Mouse (Mus musculus): ENCODE results near the gene Angptl3. TPM values are rescaled to one million over a fixed set of nuclear protein-coding genes. Genes with fewer than 3 reads are reported as not detected.

The Angptl3 gene
- polyA plus RNA-seq, 1 experiment: 0.18 TPM

- H3K4me3 ChIP-seq (ENCODE audit: control insufficient read depth, insufficient read depth, low read length): no peak overlapping the region
- WGBS: 79% methylated on average over 3 of the region's 3 CpGs
These were observed 47.3 kb downstream of the Angptl3 start for GRCm38 (mm10) chr4:99078005-99078404.

GRCm38 (mm10) chr4:99081169-99081568 lies 50.4 kb downstream of the Angptl3 start:
- TF ChIP-seq POLR2A (IDR thresholded peaks at IDR 0.05; ENCODE audit: control insufficient read depth, extremely low read depth, insufficient read depth, low read length, poor library complexity) (no peak), CTCF (IDR thresholded peaks at IDR 0.05; ENCODE audit: borderline replicate concordance, control insufficient read depth, extremely low read depth, insufficient read depth, low read length, poor library complexity) (no peak)
- H3K27ac ChIP-seq (ENCODE audit: control insufficient read depth, insufficient read depth, low read length): no peak overlapping the region
- no peak for DNase-seq
- no peaks in the 10 kb centered on the region for H3K36me3 ChIP-seq (ENCODE audit: control insufficient read depth, insufficient read depth, low read length)
- no peaks in the 10 kb centered on the region for H3K27me3 ChIP-seq (ENCODE audit: control insufficient read depth, insufficient read depth, low read length)
- H3K4me3 ChIP-seq (ENCODE audit: control insufficient read depth, insufficient read depth, low read length): no peak overlapping the region
- WGBS: 90% methylated on average over 1 of the region's 1 CpGs
- H3K4me1 ChIP-seq (replicated peaks; ENCODE audit: control insufficient read depth, insufficient read depth, low read length): no peaks in the 10 kb centered on the region

More at GRCm38 (mm10) chr4:99078005-99078404, 47.3 kb downstream of the Angptl3 start:
- Histone ChIP-seq H3K27me3 (ENCODE audit: control insufficient read depth, insufficient read depth, low read length) (no peaks in the 10 kb centered on the region), H3K27ac (ENCODE audit: control insufficient read depth, insufficient read depth, low read length) (no peak overlapping the region), H3K4me1 (replicated peaks; ENCODE audit: control insufficient read depth, insufficient read depth, low read length) (no peaks in the 10 kb centered on the region), H3K36me3 (ENCODE audit: control insufficient read depth, insufficient read depth, low read length) (no peaks in the 10 kb centered on the region)
- TF ChIP-seq CTCF (IDR thresholded peaks at IDR 0.05; ENCODE audit: borderline replicate concordance, control insufficient read depth, extremely low read depth, insufficient read depth, low read length, poor library complexity) (no peak), POLR2A (IDR thresholded peaks at IDR 0.05; ENCODE audit: control insufficient read depth, extremely low read depth, insufficient read depth, low read length, poor library complexity) (no peak)
- DNase-seq: no peak

GRCm38 (mm10) chr4:99083862-99084261 lies 53.1 kb downstream of the Angptl3 start:
- Histone ChIP-seq H3K27ac (ENCODE audit: control insufficient read depth, insufficient read depth, low read length) (no peak overlapping the region), H3K4me3 (ENCODE audit: control insufficient read depth, insufficient read depth, low read length) (no peak overlapping the region), H3K4me1 (replicated peaks; ENCODE audit: control insufficient read depth, insufficient read depth, low read length) (no peaks in the 10 kb centered on the region), H3K36me3 (ENCODE audit: control insufficient read depth, insufficient read depth, low read length) (no peaks in the 10 kb centered on the region), H3K27me3 (ENCODE audit: control insufficient read depth, insufficient read depth, low read length) (no peaks in the 10 kb centered on the region)
- TF ChIP-seq POLR2A (IDR thresholded peaks at IDR 0.05; ENCODE audit: control insufficient read depth, extremely low read depth, insufficient read depth, low read length, poor library complexity) (no peak), CTCF (IDR thresholded peaks at IDR 0.05; ENCODE audit: borderline replicate concordance, control insufficient read depth, extremely low read depth, insufficient read depth, low read length, poor library complexity) (no peak)
- 94% methylated on average over 3 of the region's 3 CpGs for WGBS
- no peak for DNase-seq

GRCm38 (mm10) chr4:99087760-99088485 lies 57.2 kb downstream of the Angptl3 start:
- H3K27ac ChIP-seq (ENCODE audit: control insufficient read depth, insufficient read depth, low read length): no peak overlapping the region
- WGBS: 92% methylated on average over 17 of the region's 17 CpGs
- no peak overlapping the region for H3K4me3 ChIP-seq (ENCODE audit: control insufficient read depth, insufficient read depth, low read length)
- no peaks in the 10 kb centered on the region for H3K36me3 ChIP-seq (ENCODE audit: control insufficient read depth, insufficient read depth, low read length)
- TF ChIP-seq POLR2A (IDR thresholded peaks at IDR 0.05; ENCODE audit: control insufficient read depth, extremely low read depth, insufficient read depth, low read length, poor library complexity): no peak
- TF ChIP-seq CTCF (IDR thresholded peaks at IDR 0.05; ENCODE audit: borderline replicate concordance, control insufficient read depth, extremely low read depth, insufficient read depth, low read length, poor library complexity): no peak
- no peaks in the 10 kb centered on the region for H3K27me3 ChIP-seq (ENCODE audit: control insufficient read depth, insufficient read depth, low read length)
- no peak for DNase-seq
- no peaks in the 10 kb centered on the region for H3K4me1 ChIP-seq (replicated peaks; ENCODE audit: control insufficient read depth, insufficient read depth, low read length)

GRCm38 (mm10) chr4:99091151-99091701 lies 60.5 kb downstream of the Angptl3 start:
- DNase-seq: no peak
- no peaks in the 10 kb centered on the region for H3K27me3 ChIP-seq (ENCODE audit: control insufficient read depth, insufficient read depth, low read length)
- no peak overlapping the region for H3K4me3 ChIP-seq (ENCODE audit: control insufficient read depth, insufficient read depth, low read length)
- H3K27ac ChIP-seq (ENCODE audit: control insufficient read depth, insufficient read depth, low read length): no peak overlapping the region
- WGBS: 68% methylated on average over 3 of the region's 3 CpGs
- no peaks in the 10 kb centered on the region for H3K4me1 ChIP-seq (replicated peaks; ENCODE audit: control insufficient read depth, insufficient read depth, low read length)
- H3K36me3 ChIP-seq (ENCODE audit: control insufficient read depth, insufficient read depth, low read length): no peaks in the 10 kb centered on the region
- TF ChIP-seq POLR2A (IDR thresholded peaks at IDR 0.05; ENCODE audit: control insufficient read depth, extremely low read depth, insufficient read depth, low read length, poor library complexity): no peak
- no peak for TF ChIP-seq CTCF (IDR thresholded peaks at IDR 0.05; ENCODE audit: borderline replicate concordance, control insufficient read depth, extremely low read depth, insufficient read depth, low read length, poor library complexity)

- Histone ChIP-seq H3K4me3 (ENCODE audit: control insufficient read depth, insufficient read depth, low read length) (no peak overlapping the region), H3K27ac (ENCODE audit: control insufficient read depth, insufficient read depth, low read length) (no peak overlapping the region), H3K4me1 (replicated peaks; ENCODE audit: control insufficient read depth, insufficient read depth, low read length) (no peaks in the 10 kb centered on the region), H3K27me3 (ENCODE audit: control insufficient read depth, insufficient read depth, low read length) (no peaks in the 10 kb centered on the region), H3K36me3 (ENCODE audit: control insufficient read depth, insufficient read depth, low read length) (no peaks in the 10 kb centered on the region)
- no peak for DNase-seq
- TF ChIP-seq CTCF (IDR thresholded peaks at IDR 0.05; ENCODE audit: borderline replicate concordance, control insufficient read depth, extremely low read depth, insufficient read depth, low read length, poor library complexity) (no peak), POLR2A (IDR thresholded peaks at IDR 0.05; ENCODE audit: control insufficient read depth, extremely low read depth, insufficient read depth, low read length, poor library complexity) (no peak)
- 92% methylated on average over 3 of the region's 3 CpGs for WGBS
These were observed 61.0 kb downstream of the Angptl3 start for GRCm38 (mm10) chr4:99091777-99092176.

Other genes starting within 250 kb of the Angptl3 start
- gene Kank4, start 213.4 kb upstream of the Angptl3 start, polyA plus RNA-seq (2012; rRNA removed): 0.14 and 0.31 TPM in 2 replicates
- not detected in 2 replicates for gene I0C0044D17Rik, start 207.1 kb upstream of the Angptl3 start, polyA plus RNA-seq (2012; rRNA removed)
- 293 and 960 TPM in 2 replicates for gene Usp1, start 107.1 kb upstream of the Angptl3 start, polyA plus RNA-seq (2012; rRNA removed)
- gene Dock7, start 90.0 kb downstream of the Angptl3 start, polyA plus RNA-seq (2012; rRNA removed): 5.6 and 9.3 TPM in 2 replicates
- gene Atg4c, start 163.0 kb downstream of the Angptl3 start, polyA plus RNA-seq (2012; rRNA removed): 0.80 and 0.83 TPM in 2 replicates